Mouse (Mus musculus) neural tube, embryonic 12.5 days (tissue): ENCODE measurements around the gene Lrrc10. TPM values are rescaled to one million over a fixed set of nuclear protein-coding genes. Genes with fewer than 3 reads are reported as not detected.

Experiments
- ATAC-seq: fragments of 200-750 bp; cut with Nextera tagmentation; 2 replicates; pipeline ENCODE4 v1.8.0; 2017; ENCODE audit warnings: low read depth, mild to moderate bottlenecking, moderate TSS enrichment, moderate library complexity; ENCODE audit not compliant: low FRiP score
- H3K27ac ChIP-seq: fragments of 300-500 bp; sonication (generic); 2 replicates; pipeline ENCODE4 v1.5.1; 2016
- H3K27me3 ChIP-seq: fragments of 300-500 bp; sonication (generic); replicated peaks from 2 replicates; pipeline ENCODE4 v1.6.1; 2016; ENCODE audit warnings: mild to moderate bottlenecking
- H3K36me3 ChIP-seq: fragments of 300-500 bp; sonication (generic); 2 replicates; pipeline ENCODE4 v1.6.1; 2016; ENCODE audit warnings: mild to moderate bottlenecking
- H3K4me1 ChIP-seq: fragments of 300-500 bp; sonication (generic); 2 replicates; pipeline ENCODE4 v1.6.1; 2016
- H3K4me2 ChIP-seq: fragments of 300-500 bp; sonication (generic); replicated peaks from 2 replicates; pipeline ENCODE4 v1.6.1; 2016; ENCODE audit warnings: mild to moderate bottlenecking
- H3K4me3 ChIP-seq: fragments of 300-500 bp; sonication (generic); 2 replicates; pipeline ENCODE4 v1.5.1; 2016
- H3K9ac ChIP-seq: fragments of 300-500 bp; sonication (generic); 2 replicates; pipeline ENCODE4 v1.6.1; 2016; ENCODE audit warnings: mild to moderate bottlenecking
- H3K9me3 ChIP-seq: fragments of 300-500 bp; sonication (generic); 2 replicates; pipeline ENCODE4 v1.6.1; 2016; ENCODE audit warnings: mild to moderate bottlenecking
- WGBS: fragments of 180-500 bp; shearing (Covaris S2); methylation state at CpG from one replicate; pipeline ENCODE4 v1.1.7; 2016; 5-methylcytosine and 5-hydroxymethylcytosine counted together
- polyA plus RNA-seq: library from polyadenylated mRNA; unstranded; fragments of >200 nt; fragmentation: Nextera tagmentation; extraction: Ambion mirVana; gene quantifications from 2 replicates; pipeline ENCODE4 v1.2.1, GENCODE M21; 2016

The Lrrc10 gene
- polyA plus RNA-seq, 1 experiment from 2014 or later: not detected

DNA sequence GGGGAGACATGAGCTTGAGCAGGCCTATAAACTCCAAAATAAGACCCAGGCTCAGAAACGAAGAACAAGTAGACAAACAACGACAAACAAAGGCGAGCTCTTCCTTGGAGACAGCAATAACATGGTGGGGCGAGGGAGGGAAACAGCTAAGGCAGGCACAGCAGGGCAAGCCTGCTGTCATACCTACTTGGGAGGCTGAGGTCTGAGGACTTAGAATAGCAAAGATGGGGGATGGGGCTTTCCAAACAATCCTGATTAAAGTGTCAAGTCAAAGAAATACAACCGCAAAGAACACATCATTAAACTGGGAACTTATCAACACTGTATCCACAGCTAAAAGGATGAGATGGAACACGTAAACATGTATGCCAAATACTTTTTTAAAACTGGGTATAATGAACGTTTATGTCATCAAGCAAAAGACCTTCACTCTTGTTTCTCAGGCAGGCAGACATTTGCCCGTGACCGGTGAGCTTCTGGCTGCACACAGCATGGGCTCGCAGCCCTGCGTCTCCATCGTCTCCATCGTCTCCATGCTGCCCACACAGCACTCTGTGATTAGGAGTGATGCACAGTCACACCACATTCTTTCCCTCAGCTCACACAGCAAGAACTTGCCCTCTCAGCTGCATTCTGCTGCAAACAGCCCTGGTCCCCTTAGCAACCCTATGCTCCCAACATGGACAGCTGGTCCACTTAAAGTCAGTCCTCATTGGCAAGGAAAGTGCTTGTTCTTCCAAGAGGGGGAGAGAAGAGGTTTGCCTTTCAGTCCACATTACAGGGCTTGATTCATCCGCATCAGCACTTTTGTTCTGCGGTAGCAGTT, 49.6 kb downstream of the Lrrc10 start:
- Histone ChIP-seq H3K4me3 (no peak overlapping the region), H3K9ac (0 out of 2 replicates have a peak overlapping the region, but pooled peaks have one; percentile 0), H3K4me1 (peaks cover 20% of the 10 kb centered on the region), H3K4me2 (peak overlapping the region; percentile 32), H3K9me3 (no peaks in the 10 kb centered on the region), H3K27me3 (no peaks in the 10 kb centered on the region), H3K27ac (peak overlapping the region; percentile 82), H3K36me3 (no peaks in the 10 kb centered on the region)
- ATAC-seq: peak; percentile 96
- WGBS: 24% methylated on average over 15 of the region's 15 CpGs

DNA sequence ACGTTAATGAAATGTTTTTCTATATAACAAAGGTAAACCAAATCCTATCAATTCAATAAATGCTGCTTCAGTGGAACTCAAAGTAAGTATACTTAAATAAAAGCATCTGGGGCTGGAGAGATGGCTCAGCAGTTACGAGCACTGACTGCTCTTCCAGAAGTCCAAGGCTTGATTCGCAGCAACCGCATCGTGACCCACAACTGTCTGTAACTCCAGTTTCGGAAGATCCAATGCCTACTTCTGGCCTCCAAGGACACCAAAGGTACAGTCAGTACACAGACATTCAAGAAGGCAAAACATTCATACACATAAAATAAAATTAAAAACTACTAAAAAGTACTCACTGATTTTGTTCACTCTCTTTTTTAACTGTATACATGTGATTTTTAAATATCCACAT, 51.0 kb downstream of the Lrrc10 start:
- no peak for ATAC-seq
- H3K27ac ChIP-seq: no peak overlapping the region
- H3K4me1 ChIP-seq: peaks cover 20% of the 10 kb centered on the region

More for the DNA sequence above, 51.0 kb downstream of the Lrrc10 start:
- H3K4me3 ChIP-seq: no peak overlapping the region
- H3K9me3 ChIP-seq: no peaks in the 10 kb centered on the region
- no peak overlapping the region for H3K9ac ChIP-seq
- H3K36me3 ChIP-seq: no peaks in the 10 kb centered on the region
- WGBS: 88% methylated on average over 6 of the region's 6 CpGs
- H3K4me2 ChIP-seq: no peak overlapping the region
- no peaks in the 10 kb centered on the region for H3K27me3 ChIP-seq

Other genes starting within 250 kb of the Lrrc10 start
- 0.28 and 0.65 TPM in 2 replicates for gene Myrfl, start 148.4 kb upstream of the Lrrc10 start, polyA plus RNA-seq
- gene Rab3ip, start 94.6 kb upstream of the Lrrc10 start, polyA plus RNA-seq: 47.1 and 47.9 TPM in 2 replicates
- gene Gm10271, start 72.7 kb upstream of the Lrrc10 start, polyA plus RNA-seq: not detected in 2 replicates
- 0.09 and 0.28 TPM in 2 replicates for gene Best3, start 59.0 kb upstream of the Lrrc10 start, polyA plus RNA-seq
- 265 and 280 TPM in 2 replicates for gene Cct2, start 18.5 kb downstream of the Lrrc10 start, polyA plus RNA-seq
- gene Frs2, start 103.2 kb downstream of the Lrrc10 start, polyA plus RNA-seq: 23.1 and 26.3 TPM in 2 replicates
- 125 and 131 TPM in 2 replicates for gene Yeats4, start 179.2 kb downstream of the Lrrc10 start, polyA plus RNA-seq
- gene 9530003J23Rik, start 193.4 kb downstream of the Lrrc10 start, polyA plus RNA-seq: not detected in 2 replicates
- 16.2 and 16.7 TPM in 2 replicates for gene Lyz2, start 237.0 kb downstream of the Lrrc10 start, polyA plus RNA-seq
- not detected in 2 replicates for gene Lyz1, start 247.5 kb downstream of the Lrrc10 start, polyA plus RNA-seq